ENCODE assay signal across 8 mouse cellular contexts in genomic region chr17:32991965-32992698, GRCm38 (mm10). TPM values are rescaled to one million over a fixed set of nuclear protein-coding genes. Genes with fewer than 3 reads are reported as not detected.
DNase-seq lines count a peak whose midpoint lies in the region; ATAC-seq lines count a peak whose summit lies in the region.

No protein-coding gene starts in this region.

- H3K4me1 ChIP-seq in erythroblast, embryonic 14.5 days (ENCODE audit: control insufficient read depth): peaks cover 16% of the 10 kb centered on the region
- peaks cover 12% of the 10 kb centered on the region for H3K4me1 ChIP-seq in forebrain, embryonic 12.5 days

- peak overlapping the region; percentile 96 for H3K4me3 ChIP-seq in erythroblast, embryonic 14.5 days (replicated peaks)
- H3K4me3 ChIP-seq in forebrain, embryonic 12.5 days (replicated peaks): peak overlapping the region; percentile 60
- H3K4me3 ChIP-seq in macrophage (ENCODE audit: inconsistent target): peak overlapping the region; percentile 95; the same call in 1 of the 2 replicates

- peak overlapping the region; percentile 72; the same call in 1 of the 2 replicates for H3K9ac ChIP-seq in forebrain, embryonic 12.5 days

- H3K9me3 ChIP-seq in erythroblast, embryonic 14.5 days (ENCODE audit: control insufficient read depth, low read length): no peaks in the 10 kb centered on the region
- H3K9me3 ChIP-seq in forebrain, embryonic 12.5 days: no peaks in the 10 kb centered on the region

- H3K27me3 ChIP-seq in erythroblast, embryonic 14.5 days (ENCODE audit: control insufficient read depth): no peaks in the 10 kb centered on the region
- H3K27me3 ChIP-seq in forebrain, embryonic 12.5 days: no peaks in the 10 kb centered on the region

- peak; percentile 73 for DNase-seq in ES-CJ7 (ENCODE audit: low read depth, low spot score)
- DNase-seq in kidney, postnatal 10 days: peak; percentile 22
- DNase-seq in layer of hippocampus, postnatal 36 days: no peak

- 68% methylated on average over 12 of the region's 12 CpGs for WGBS in forebrain, embryonic 12.5 days
- WGBS in macrophage (ENCODE audit: missing documents): 67% methylated on average over 9 of the region's 12 CpGs

- no peaks in the 10 kb centered on the region; the same call in 1 of the 2 replicates for H3K36me3 ChIP-seq in erythroblast, embryonic 14.5 days (ENCODE audit: control insufficient read depth)
- H3K36me3 ChIP-seq in forebrain, embryonic 12.5 days (replicated peaks): peaks cover 19% of the 10 kb centered on the region
- H3K36me3 ChIP-seq in macrophage (ENCODE audit: inconsistent target): 0 out of 2 replicates have a peak, but pooled peaks cover 7% of the 10 kb centered on the region

- ATAC-seq in erythroblast, adult 5-6 weeks (replicated peaks; ENCODE audit: low FRiP score, poor library complexity, severe bottlenecking): no peak
- ATAC-seq in forebrain, embryonic 12.5 days (ENCODE audit: low FRiP score): no peak
- no peak for ATAC-seq in frontal cortex, adult (ENCODE audit: low TSS enrichment)

- 0 out of 2 replicates have a peak overlapping the region, but pooled peaks have one; percentile 36 for H3K27ac ChIP-seq in forebrain, embryonic 12.5 days
- no peak overlapping the region for H3K27ac ChIP-seq in macrophage

- H3K79me2 ChIP-seq in macrophage (ENCODE audit: inconsistent target): peaks cover 40% of the 10 kb centered on the region

- H3K4me2 ChIP-seq in forebrain, embryonic 12.5 days: peak overlapping the region; percentile 78

RNA-seq across cellular contexts. Expression of gene Zfp952, which starts 0.8 kb away (rescaled TPM):
- 0.02 and 0.03 TPM in 2 replicates for polyA plus RNA-seq in erythroblast, embryonic 14.5 days (2012)
- total RNA-seq in erythroblast, adult 5-6 weeks (2015; ENCODE audit: low replicate concordance): 2.5 TPM in 1 of 2 replicates, not detected in the other
- 1.7 and 3.8 TPM in 2 replicates for total RNA-seq in erythroblast, adult 5-6 weeks (2017; ENCODE audit: low replicate concordance)
- polyA plus RNA-seq in forebrain, embryonic 12.5 days (2016; fragmentation: Nextera tagmentation; extraction: Ambion mirVana): 16.6 and 18.2 TPM in 2 replicates
- 10 to 100 TPM in 18 of 26 experiments, 1 to 10 TPM in 8; 1.8 to 35.2 (median 15.3) TPM for total RNA-seq in macrophage (2018; cell fraction: chromatin; rRNA removed)
- 10 to 100 TPM in 5 of 26 experiments, 1 to 10 TPM in 21; 3.2 to 12.0 (median 7.9) TPM for total RNA-seq in macrophage (2018; cell fraction: cytosol; rRNA removed)
- 10 to 100 TPM in 15 of 26 experiments, 1 to 10 TPM in 11; 2.7 to 27.3 (median 13.8) TPM for total RNA-seq in macrophage (2018; cell fraction: nucleus; rRNA removed)
- polyA plus RNA-seq in macrophage (2018): 6.6 to 9.1 TPM (median 7.2 TPM) in 3 replicates
- 10 to 100 TPM; 16.8 to 17.3 TPM for total RNA-seq in layer of hippocampus, postnatal 36 days (2021)

RNA-seq across cellular contexts. Expression of gene Zfp472, which starts 26.5 kb away (rescaled TPM):
- 0.02 and 0.04 TPM in 2 replicates for polyA plus RNA-seq in erythroblast, embryonic 14.5 days (2012)
- total RNA-seq in erythroblast, adult 5-6 weeks (2015; ENCODE audit: low replicate concordance): 2.5 and 4.8 TPM in 2 replicates
- total RNA-seq in erythroblast, adult 5-6 weeks (2017; ENCODE audit: low replicate concordance): 3.7 and 3.8 TPM in 2 replicates
- 11.2 and 11.3 TPM in 2 replicates for polyA plus RNA-seq in forebrain, embryonic 12.5 days (2016; fragmentation: Nextera tagmentation; extraction: Ambion mirVana)
- total RNA-seq in macrophage (2018; cell fraction: chromatin; rRNA removed): 10 to 100 TPM in 8 of 26 experiments, 1 to 10 TPM in 17, under 1 TPM in 1; 0.66 to 21.4 (median 7.1) TPM
- total RNA-seq in macrophage (2018; cell fraction: cytosol; rRNA removed): 1 to 10 TPM in 22 of 26 experiments, under 1 TPM in 4; 0.40 to 8.1 (median 4.2) TPM
- 10 to 100 TPM in 5 of 26 experiments, 1 to 10 TPM in 20, under 1 TPM in 1; 0.78 to 17.1 (median 3.5) TPM for total RNA-seq in macrophage (2018; cell fraction: nucleus; rRNA removed)
- 5.8 to 7.5 TPM (median 6.6 TPM) in 3 replicates for polyA plus RNA-seq in macrophage (2018)
- 1 to 10 TPM; 4.7 to 5.0 TPM for total RNA-seq in layer of hippocampus, postnatal 36 days (2021)

RNA-seq across cellular contexts. Expression of gene Zfp763, which starts 41.1 kb away (rescaled TPM):
- not detected in 2 replicates for polyA plus RNA-seq in erythroblast, embryonic 14.5 days (2012)
- 3.5 and 3.6 TPM in 2 replicates for total RNA-seq in erythroblast, adult 5-6 weeks (2015; ENCODE audit: low replicate concordance)
- 2.6 and 4.2 TPM in 2 replicates for total RNA-seq in erythroblast, adult 5-6 weeks (2017; ENCODE audit: low replicate concordance)
- polyA plus RNA-seq in forebrain, embryonic 12.5 days (2016; fragmentation: Nextera tagmentation; extraction: Ambion mirVana): 21.7 and 23.6 TPM in 2 replicates
- 1 to 10 TPM in 18 of 26 experiments, under 1 TPM in 8; 0.24 to 7.4 (median 1.7) TPM for total RNA-seq in macrophage (2018; cell fraction: chromatin; rRNA removed)
- 1 to 10 TPM in 18 of 26 experiments, under 1 TPM in 8; 0.23 to 3.7 (median 2.4) TPM for total RNA-seq in macrophage (2018; cell fraction: cytosol; rRNA removed)
- total RNA-seq in macrophage (2018; cell fraction: nucleus; rRNA removed): 1 to 10 TPM in 18 of 26 experiments, under 1 TPM in 8; 0.30 to 7.4 (median 1.5) TPM
- polyA plus RNA-seq in macrophage (2018): 1.9 to 3.2 TPM (median 3.1 TPM) in 3 replicates
- total RNA-seq in layer of hippocampus, postnatal 36 days (2021): 10 to 100 TPM; 19.7 to 24.3 TPM

RNA-seq across cellular contexts. Expression of gene Cyp4f13, which starts 44.9 kb away (rescaled TPM):
- polyA plus RNA-seq in erythroblast, embryonic 14.5 days (2012): 0.19 and 0.49 TPM in 2 replicates
- total RNA-seq in erythroblast, adult 5-6 weeks (2015; ENCODE audit: low replicate concordance): 1.3 and 4.0 TPM in 2 replicates
- 0.70 and 2.3 TPM in 2 replicates for total RNA-seq in erythroblast, adult 5-6 weeks (2017; ENCODE audit: low replicate concordance)
- polyA plus RNA-seq in forebrain, embryonic 12.5 days (2016; fragmentation: Nextera tagmentation; extraction: Ambion mirVana): 4.3 and 7.0 TPM in 2 replicates
- total RNA-seq in macrophage (2018; cell fraction: chromatin; rRNA removed): 100 to 1,000 TPM in 18 of 26 experiments, 10 to 100 TPM in 8; 46.7 to 214 (median 134) TPM
- total RNA-seq in macrophage (2018; cell fraction: cytosol; rRNA removed): 10 to 100 TPM; 18.8 to 38.3 (median 25.3) TPM
- 100 to 1,000 TPM in 10 of 26 experiments, 10 to 100 TPM in 16; 33.9 to 152 (median 84.6) TPM for total RNA-seq in macrophage (2018; cell fraction: nucleus; rRNA removed)
- 18.9 to 23.1 TPM (median 21.1 TPM) in 3 replicates for polyA plus RNA-seq in macrophage (2018)
- 10 to 100 TPM; 23.4 to 24.1 TPM for total RNA-seq in layer of hippocampus, postnatal 36 days (2021)

Comparison
In these comparisons a context has a peak if more than half of its experiments do, and no peak if none do; other contexts are left out.
1. DNase-seq: peak in ES-CJ7 (single experiment) and kidney, postnatal 10 days (single experiment); none in layer of hippocampus, postnatal 36 days (0 of 2).
2. Peak in every context shown above with its lines, with median percentiles within 50 percentile points of each other: H3K4me3 ChIP-seq.